Mouse (Mus musculus) limb, embryonic 14.5 days (tissue): ENCODE measurements around the gene Nipal3. TPM values are rescaled to one million over a fixed set of nuclear protein-coding genes. Genes with fewer than 3 reads are reported as not detected.

Experiments
- ATAC-seq: fragments of 200-750 bp; cut with Nextera tagmentation; 2 replicates; pipeline ENCODE4 v1.8.0; 2017; ENCODE audit warnings: low read depth, moderate number of reproducible peaks, moderate TSS enrichment; ENCODE audit not compliant: low FRiP score
- DNase-seq: peaks from one replicate; pipeline ENCODE4 v3.0.0-alpha.2; 2015; ENCODE audit warnings: low spot score
- H3K27ac ChIP-seq: fragments of 300-500 bp; sonication (generic); replicated peaks from 2 replicates; pipeline ENCODE4 v1.5.1; 2014; ENCODE audit warnings: low read depth, mild to moderate bottlenecking, low read length, moderate library complexity, mixed read lengths
- H3K27me3 ChIP-seq: fragments of 300-500 bp; sonication (generic); 2 replicates; pipeline ENCODE4 v1.6.1; 2014; ENCODE audit warnings: low read length, mixed read lengths; ENCODE audit not compliant: control insufficient read depth, insufficient read depth
- H3K36me3 ChIP-seq: fragments of 300-500 bp; sonication (generic); 2 replicates; pipeline ENCODE4 v1.6.1; 2014; ENCODE audit warnings: mild to moderate bottlenecking, low read length, moderate library complexity, mixed read lengths; ENCODE audit not compliant: control insufficient read depth, insufficient read depth
- H3K4me1 ChIP-seq: fragments of 300-500 bp; sonication (generic); 2 replicates; pipeline ENCODE4 v1.6.1; 2014; ENCODE audit warnings: antibody characterized with exemption, low read length, mixed read lengths; ENCODE audit not compliant: control insufficient read depth, insufficient read depth
- H3K4me2 ChIP-seq: fragments of 300-500 bp; sonication (generic); replicated peaks from 2 replicates; pipeline ENCODE4 v1.6.1; 2014; ENCODE audit warnings: low read depth, mild to moderate bottlenecking, low read length, moderate library complexity; ENCODE audit not compliant: severe bottlenecking
- H3K4me3 ChIP-seq: fragments of 300-500 bp; sonication (generic); replicated peaks from 2 replicates; pipeline ENCODE4 v1.5.1; 2014; ENCODE audit warnings: low read length
- H3K9ac ChIP-seq: fragments of 300-500 bp; sonication (generic); 2 replicates; pipeline ENCODE4 v1.6.1; 2014; ENCODE audit warnings: mild to moderate bottlenecking, low read depth, low read length, moderate library complexity; ENCODE audit not compliant: severe bottlenecking
- H3K9me3 ChIP-seq: fragments of 300-500 bp; sonication (generic); 2 replicates; pipeline ENCODE4 v1.6.1; 2016; ENCODE audit warnings: low read length; ENCODE audit not compliant: control insufficient read depth
- POLR2A ChIP-seq: fragments of 200-500 bp; IDR thresholded peaks from 2 replicates; pipeline ENCODE4 v1.8.0; 2012; ENCODE audit warnings: inconsistent platforms, mild to moderate bottlenecking, moderate library complexity, borderline replicate concordance; ENCODE audit not compliant: insufficient read depth, insufficient read length; ENCODE audit errors: extremely low read depth
- WGBS: fragments of 180-500 bp; shearing (Covaris S2); extraction: QIAGEN DNeasy Blood & Tissue Kit; methylation state at CpG from one replicate; pipeline ENCODE4 v1.1.7; 2014; 5-methylcytosine and 5-hydroxymethylcytosine counted together
- polyA plus RNA-seq, 2 experiments: library from polyadenylated mRNA; depleted of rRNA in 1 of 2; stranded (reverse) in 1 of 2; unstranded in 1 of 2; fragments of >200 nt; fragmentation: Nextera tagmentation in 1 of 2; extraction: Ambion mirVana in 1 of 2; gene quantifications; 2 replicates each; pipeline versions ENCODE4 v1.2.1 to v1.2.3; 2012 to 2014

Gene Nipal3
- polyA plus RNA-seq, 2 experiments = 1.4 to 4.7 TPM

- no peak overlapping the region for H3K27ac ChIP-seq
- peak overlapping the region; percentile 40; the same call in 1 of the 2 replicates for H3K9ac ChIP-seq
- H3K27me3 ChIP-seq = no peaks in the 10 kb centered on the region
- DNase-seq = no peak
- peak overlapping the region; percentile 60 for H3K4me3 ChIP-seq
- 1% methylated on average over 33 of the region's 33 CpGs for WGBS
- no peak for ATAC-seq
- no peaks in the 10 kb centered on the region for H3K9me3 ChIP-seq
- peaks cover 5% of the 10 kb centered on the region for H3K36me3 ChIP-seq
- H3K4me1 ChIP-seq = peaks cover 4% of the 10 kb centered on the region; the same call in 1 of the 2 replicates
- no peak for TF ChIP-seq POLR2A
- H3K4me2 ChIP-seq = peak overlapping the region; percentile 95
These were observed 932 bp downstream of the Nipal3 start for GRCm38 (mm10) chr4:135493691-135494520.

GRCm38 (mm10) chr4:135493271-135493670, 1.6 kb downstream of the Nipal3 start:
- WGBS = 66% methylated on average over 4 of the region's 4 CpGs
- H3K4me3 ChIP-seq = peak overlapping the region; percentile 60; the same call in 1 of the 2 replicates

GRCm38 (mm10) chr4:135489256-135489655, 5.6 kb downstream of the Nipal3 start:
- DNase-seq = no peak
- Histone ChIP-seq H3K27me3 (no peaks in the 10 kb centered on the region), H3K4me1 (peaks cover 4% of the 10 kb centered on the region; the same call in 1 of the 2 replicates), H3K4me2 (no peak overlapping the region), H3K4me3 (no peak overlapping the region), H3K9ac (no peak overlapping the region), H3K27ac (no peak overlapping the region), H3K36me3 (peaks cover 5% of the 10 kb centered on the region), H3K9me3 (no peaks in the 10 kb centered on the region)
- 86% methylated on average over 7 of the region's 7 CpGs for whole genome bisulfite sequencing
- TF ChIP-seq POLR2A = no peak
- ATAC-seq = no peak

More at GRCm38 (mm10) chr4:135493271-135493670, 1.6 kb downstream of the Nipal3 start:
- Histone ChIP-seq H3K27me3 (no peaks in the 10 kb centered on the region), H3K27ac (no peak overlapping the region), H3K36me3 (peaks cover 5% of the 10 kb centered on the region), H3K9ac (no peak overlapping the region), H3K4me2 (peak overlapping the region; percentile 95), H3K9me3 (no peaks in the 10 kb centered on the region), H3K4me1 (peaks cover 4% of the 10 kb centered on the region; the same call in 1 of the 2 replicates)
- TF ChIP-seq POLR2A = no peak
- DNase-seq (no peak), ATAC-seq (no peak)

- Histone ChIP-seq H3K4me1 (no peaks in the 10 kb centered on the region), H3K4me2 (no peak overlapping the region), H3K9ac (no peak overlapping the region), H3K27me3 (no peaks in the 10 kb centered on the region), H3K27ac (no peak overlapping the region), H3K9me3 (no peaks in the 10 kb centered on the region), H3K36me3 (peaks cover 5% of the 10 kb centered on the region), H3K4me3 (no peak overlapping the region)
- 89% methylated on average over 11 of the region's 11 CpGs for WGBS
- DNase-seq (no peak), ATAC-seq (no peak)
- TF ChIP-seq POLR2A = no peak
These were observed 8.5 kb downstream of the Nipal3 start for GRCm38 (mm10) chr4:135486352-135486751.

- no peak for TF ChIP-seq POLR2A
- no peak for ATAC-seq
- WGBS = 47% methylated on average over 10 of the region's 10 CpGs
These were observed 9.8 kb downstream of the Nipal3 start for GRCm38 (mm10) chr4:135485086-135485485.

More at GRCm38 (mm10) chr4:135485086-135485485, 9.8 kb downstream of the Nipal3 start:
- no peak overlapping the region for H3K4me2 ChIP-seq
- H3K36me3 ChIP-seq = peaks cover 3% of the 10 kb centered on the region; the same call in 1 of the 2 replicates
- H3K27me3 ChIP-seq = no peaks in the 10 kb centered on the region
- DNase-seq = no peak
- H3K27ac ChIP-seq = no peak overlapping the region
- H3K9ac ChIP-seq = no peak overlapping the region
- no peaks in the 10 kb centered on the region for H3K4me1 ChIP-seq
- H3K9me3 ChIP-seq = no peaks in the 10 kb centered on the region
- no peak overlapping the region for H3K4me3 ChIP-seq
